Mouse (Mus musculus): ENCODE measurements around the gene Cc2d1a. TPM values are rescaled to one million over a fixed set of nuclear protein-coding genes. Genes with fewer than 3 reads are reported as not detected.

Gene Cc2d1a
- total RNA-seq, 1 experiment = 17.7 TPM

GRCm38 (mm10) chr8:84185117-84185516 lies 37.4 kb upstream of the Cc2d1a start, which contains the start of gene Nanos3:
TSS of gene Nanos3 (minus strand) at chr8:84185217.
- H3K27ac ChIP-seq (ENCODE audit: insufficient read depth, low read depth, low read length, poor library complexity, severe bottlenecking) = peak within 1 kb of the TSS; percentile 71; the same call in 1 of the 2 replicates
- TF ChIP-seq ZC3H11A (IDR thresholded peaks at IDR 0.05; ENCODE audit: borderline replicate concordance, low read depth, low read length) (no peak), CHD2 (IDR thresholded peaks at IDR 0.05; ENCODE audit: low read depth, low read length) (no peak), MAFK (IDR thresholded peaks at IDR 0.05; ENCODE audit: insufficient read depth, low read depth, low read length) (no peak), ZNF384 (IDR thresholded peaks at IDR 0.05; ENCODE audit: low read depth, low read length) (no peak), HCFC1 (IDR thresholded peaks at IDR 0.05; ENCODE audit: borderline replicate concordance, insufficient read depth, low read length) (no peak)
- H3K4me3 ChIP-seq (ENCODE audit: insufficient read depth in 1 of 2, low read depth in 1 of 2, low read length in 2 of 2, poor library complexity in 1 of 2, severe bottlenecking in 1 of 2) = peak within 1 kb of the TSS; percentile 65 to 86
- no peaks in the 10 kb centered on the region for H3K9me3 ChIP-seq (ENCODE audit: control insufficient read depth, insufficient read depth, low read depth, low read length)
- no peak for DNase-seq (ENCODE audit: low read depth, low spot score)
- peak within 1 kb of the TSS; percentile 88 for H3K9ac ChIP-seq (ENCODE audit: insufficient read depth, low read depth, low read length, poor library complexity, severe bottlenecking)
- H3K4me1 ChIP-seq (ENCODE audit: control insufficient read depth in 2 of 2, insufficient read depth in 2 of 2, low read length in 2 of 2, poor library complexity in 1 of 2) = peaks cover 9 to 23% of the 10 kb centered on the region in 2 experiments
- in situ Hi-C loops (cut with MboI; ENCODE audit: low sequenced_read_pairs in 2 of 2, unreplicated experiment in 2 of 2) = no loop called here
- H3K36me3 ChIP-seq (ENCODE audit: control insufficient read depth, insufficient read depth, low read length, poor library complexity, severe bottlenecking) = no peaks in the 10 kb centered on the region

GRCm38 (mm10) chr8:84184085-84185043 lies 36.6 kb upstream of the Cc2d1a start:
- Histone ChIP-seq H3K27ac (ENCODE audit: insufficient read depth, low read depth, low read length, poor library complexity, severe bottlenecking) (peak overlapping the region; percentile 50; the same call in 1 of the 2 replicates), H3K9ac (ENCODE audit: insufficient read depth, low read depth, low read length, poor library complexity, severe bottlenecking) (peak overlapping the region; percentile 88), H3K36me3 (ENCODE audit: control insufficient read depth, insufficient read depth, low read length, poor library complexity, severe bottlenecking) (no peaks in the 10 kb centered on the region), H3K4me3 (ENCODE audit: insufficient read depth in 1 of 2, low read depth in 1 of 2, low read length in 2 of 2, poor library complexity in 1 of 2, severe bottlenecking in 1 of 2) (peak overlapping the region; percentile 65 to 86), H3K4me1 (ENCODE audit: control insufficient read depth in 2 of 2, insufficient read depth in 2 of 2, low read length in 2 of 2, poor library complexity in 1 of 2) (peaks cover 14 to 28% of the 10 kb centered on the region in 2 experiments), H3K9me3 (ENCODE audit: control insufficient read depth, insufficient read depth, low read depth, low read length) (no peaks in the 10 kb centered on the region)
- in situ Hi-C loops (cut with MboI; ENCODE audit: low sequenced_read_pairs in 2 of 2, unreplicated experiment in 2 of 2) = no loop called here
- DNase-seq (ENCODE audit: low read depth, low spot score) = no peak
- TF ChIP-seq HCFC1 (IDR thresholded peaks at IDR 0.05; ENCODE audit: borderline replicate concordance, insufficient read depth, low read length) (no peak), ZNF384 (IDR thresholded peaks at IDR 0.05; ENCODE audit: low read depth, low read length) (no peak), ZC3H11A (IDR thresholded peaks at IDR 0.05; ENCODE audit: borderline replicate concordance, low read depth, low read length) (no peak), MAFK (IDR thresholded peaks at IDR 0.05; ENCODE audit: insufficient read depth, low read depth, low read length) (no peak), CHD2 (IDR thresholded peaks at IDR 0.05; ENCODE audit: low read depth, low read length) (no peak)

GRCm38 (mm10) chr8:84183261-84184084 lies 35.7 kb upstream of the Cc2d1a start:
- Histone ChIP-seq H3K9ac (ENCODE audit: insufficient read depth, low read depth, low read length, poor library complexity, severe bottlenecking) (peak overlapping the region; percentile 88), H3K27ac (ENCODE audit: insufficient read depth, low read depth, low read length, poor library complexity, severe bottlenecking) (peak overlapping the region; percentile 50; the same call in 1 of the 2 replicates), H3K9me3 (ENCODE audit: control insufficient read depth, insufficient read depth, low read depth, low read length) (no peaks in the 10 kb centered on the region), H3K4me3 (ENCODE audit: insufficient read depth in 1 of 2, low read depth in 1 of 2, low read length in 2 of 2, poor library complexity in 1 of 2, severe bottlenecking in 1 of 2) (peak overlapping the region; percentile 74 to 86), H3K4me1 (ENCODE audit: control insufficient read depth in 2 of 2, insufficient read depth in 2 of 2, low read length in 2 of 2, poor library complexity in 1 of 2) (peaks cover 23 to 31% of the 10 kb centered on the region in 2 experiments), H3K36me3 (ENCODE audit: control insufficient read depth, insufficient read depth, low read length, poor library complexity, severe bottlenecking) (no peaks in the 10 kb centered on the region)
- TF ChIP-seq MAFK (IDR thresholded peaks at IDR 0.05; ENCODE audit: insufficient read depth, low read depth, low read length) (no peak), ZNF384 (IDR thresholded peaks at IDR 0.05; ENCODE audit: low read depth, low read length) (no peak), ZC3H11A (IDR thresholded peaks at IDR 0.05; ENCODE audit: borderline replicate concordance, low read depth, low read length) (no peak), HCFC1 (IDR thresholded peaks at IDR 0.05; ENCODE audit: borderline replicate concordance, insufficient read depth, low read length) (no peak), CHD2 (IDR thresholded peaks at IDR 0.05; ENCODE audit: low read depth, low read length) (no peak)
- DNase-seq (ENCODE audit: low read depth, low spot score) = no peak
- in situ Hi-C loops (cut with MboI; ENCODE audit: low sequenced_read_pairs in 2 of 2, unreplicated experiment in 2 of 2) = no loop called here

DNA sequence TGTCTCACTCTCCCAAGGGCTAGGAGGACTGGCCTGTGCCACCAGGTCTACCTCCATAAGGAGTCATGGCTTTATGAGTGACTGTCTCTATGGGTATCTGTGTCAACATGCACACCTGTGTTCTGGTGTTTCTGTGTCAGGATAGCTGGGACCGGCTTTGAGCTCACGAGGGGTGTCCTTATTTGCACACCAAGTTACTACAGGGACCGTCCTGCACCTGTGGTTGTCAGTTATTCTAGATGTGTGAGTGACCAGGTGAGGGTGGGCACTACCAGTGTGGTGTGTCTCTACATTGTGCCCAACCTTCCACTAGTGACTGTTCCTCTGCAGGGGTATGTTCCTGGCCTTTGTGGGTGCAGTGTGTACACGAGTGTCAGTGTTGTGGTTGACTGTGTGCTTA lies 35.1 kb upstream of the Cc2d1a start:
- no peak for DNase-seq (ENCODE audit: low read depth, low spot score)
- no peaks in the 10 kb centered on the region for H3K36me3 ChIP-seq (ENCODE audit: control insufficient read depth, insufficient read depth, low read length, poor library complexity, severe bottlenecking)
- H3K4me3 ChIP-seq (ENCODE audit: insufficient read depth in 1 of 2, low read depth in 1 of 2, low read length in 2 of 2, poor library complexity in 1 of 2, severe bottlenecking in 1 of 2) = peak overlapping the region; percentile 74 to 86; a peak in 3 of 4 replicates
- H3K9me3 ChIP-seq (ENCODE audit: control insufficient read depth, insufficient read depth, low read depth, low read length) = no peaks in the 10 kb centered on the region
- peaks cover 27 to 37% of the 10 kb centered on the region in 2 experiments for H3K4me1 ChIP-seq (ENCODE audit: control insufficient read depth in 2 of 2, insufficient read depth in 2 of 2, low read length in 2 of 2, poor library complexity in 1 of 2)
- peak overlapping the region; percentile 88; the same call in 1 of the 2 replicates for H3K9ac ChIP-seq (ENCODE audit: insufficient read depth, low read depth, low read length, poor library complexity, severe bottlenecking)
- no peak for TF ChIP-seq ZC3H11A (IDR thresholded peaks at IDR 0.05; ENCODE audit: borderline replicate concordance, low read depth, low read length)
- no peak overlapping the region; the same call in 1 of the 2 replicates for H3K27ac ChIP-seq (ENCODE audit: insufficient read depth, low read depth, low read length, poor library complexity, severe bottlenecking)
- in situ Hi-C loops (cut with MboI; ENCODE audit: low sequenced_read_pairs in 2 of 2, unreplicated experiment in 2 of 2) = no loop called here

All from ES-E14 (cell line).